Mouse (Mus musculus) retina, postnatal 7 days (tissue): ENCODE measurements at regions not wholly inside any gene's neighbourhood (a gene's known extent, or its start where the extent isn't known, plus 50 kb on each side); places are given as distances from the start of the nearest gene placed in this dataset.
A peak's percentile ranks its signal among the peaks of the same experiment; 100 is the strongest.

Source experiments
- DNase-seq: peaks from one replicate; pipeline ENCODE4 v3.0.0-alpha.2; 2012; ENCODE audit warnings: low read depth, low spot score

DNA sequence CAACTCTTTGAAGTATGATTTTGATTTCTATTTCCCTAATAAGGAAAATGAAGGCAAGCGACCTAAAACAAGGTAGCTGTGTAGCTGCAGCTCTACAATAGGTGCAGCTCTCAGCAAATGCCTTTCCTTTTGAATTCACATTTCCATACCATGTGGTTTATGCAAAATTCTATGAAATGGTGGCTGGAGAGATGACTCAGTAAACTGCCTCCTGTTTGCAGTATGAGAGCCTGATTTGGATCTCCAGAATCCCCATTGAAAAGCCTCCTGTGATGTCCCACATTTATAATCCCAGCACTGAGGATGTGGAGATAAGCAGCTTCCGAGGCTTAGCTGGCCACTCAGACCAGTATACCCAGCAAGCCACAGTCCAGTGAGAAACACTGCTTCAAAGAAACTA is 59.6 kb downstream of the Npy1r start:
- no peak for DNase-seq

DNA sequence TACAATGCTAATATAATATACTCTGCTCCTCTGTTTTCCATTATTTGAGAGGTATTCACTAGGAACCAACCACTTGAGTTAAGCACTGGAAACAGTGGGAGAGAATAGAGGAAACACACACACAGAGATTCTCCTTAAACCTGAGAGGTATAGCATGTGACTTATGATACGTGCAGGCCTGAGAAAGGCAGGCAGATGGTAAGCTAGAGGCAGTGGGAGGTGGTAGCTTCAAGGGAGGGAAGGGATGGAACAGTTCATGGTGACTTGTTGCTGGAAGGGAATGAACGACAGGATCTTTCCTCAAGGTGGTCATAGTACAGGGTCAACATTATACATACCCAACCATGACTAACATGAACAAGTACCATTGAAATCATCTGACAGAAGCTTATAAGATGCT is 60.8 kb downstream of the Npy1r start:
- DNase-seq: no peak

DNA sequence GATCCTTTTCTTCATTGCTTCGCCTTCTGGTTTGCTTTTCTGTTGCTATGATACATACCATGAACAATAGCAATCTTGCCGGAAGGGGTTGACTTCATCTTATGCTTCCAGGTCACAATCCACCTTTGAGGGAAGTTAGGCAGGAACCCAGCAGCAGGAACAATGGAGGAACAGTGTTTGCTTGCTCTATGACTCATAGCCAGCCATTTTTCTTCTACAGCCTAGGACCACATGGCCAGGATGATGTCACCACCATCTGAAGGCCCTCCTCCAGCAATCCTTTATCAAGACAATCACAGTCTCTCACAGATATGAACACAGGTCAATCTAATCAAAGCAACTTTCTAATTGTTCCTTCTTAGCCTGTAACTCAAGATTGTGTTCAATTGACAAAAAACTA is 61.5 kb downstream of the Npy1r start:
- DNase-seq: no peak

DNA sequence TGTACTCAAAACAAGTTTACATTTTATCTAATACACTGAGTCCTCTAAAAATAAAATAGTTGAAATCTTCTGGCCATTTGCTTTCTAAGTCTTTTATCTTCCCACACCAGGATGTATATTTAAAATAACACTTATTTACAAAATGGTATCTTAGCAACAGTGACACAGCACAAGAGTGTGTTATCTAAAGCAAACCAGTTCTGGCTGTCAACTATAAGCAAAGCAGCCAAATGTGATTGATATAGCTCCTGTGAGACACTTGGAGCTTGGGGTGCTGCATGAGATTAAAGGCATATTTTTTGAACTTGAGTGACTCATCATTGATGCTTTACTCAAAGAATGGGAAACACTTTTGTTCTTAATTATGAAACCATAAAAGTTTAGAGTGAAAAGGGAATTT is 62.7 kb downstream of the Npy1r start:
- no peak for DNase-seq

DNA sequence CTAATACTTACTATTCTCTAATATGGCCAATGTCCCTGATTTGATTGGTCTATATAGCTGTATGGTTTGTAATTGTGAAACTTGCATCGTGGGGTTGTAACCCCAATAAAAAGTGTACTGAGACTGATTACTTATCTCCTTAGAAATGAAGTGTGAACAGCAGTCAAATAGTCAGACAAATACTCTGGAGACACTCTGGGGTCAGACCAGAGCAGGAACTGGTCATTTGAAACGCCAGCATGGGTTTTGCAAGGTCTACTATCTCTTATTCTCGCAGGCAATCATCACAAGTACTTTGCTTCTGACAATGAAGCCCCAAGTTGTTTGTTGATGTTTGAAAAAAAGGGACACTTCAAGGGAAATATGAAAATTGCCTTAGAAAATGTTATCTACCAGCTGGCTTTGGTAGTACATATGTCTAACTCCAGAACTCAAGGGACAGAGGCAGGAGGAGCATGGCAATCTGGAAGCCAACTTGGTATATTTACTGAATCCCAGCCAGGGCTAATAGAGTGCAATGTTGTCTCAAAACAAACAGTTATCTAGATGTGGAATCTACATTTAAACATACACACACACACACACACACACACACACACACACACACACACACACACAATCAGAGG is 64.1 kb downstream of the Npy1r start:
- DNase-seq: no peak

DNA sequence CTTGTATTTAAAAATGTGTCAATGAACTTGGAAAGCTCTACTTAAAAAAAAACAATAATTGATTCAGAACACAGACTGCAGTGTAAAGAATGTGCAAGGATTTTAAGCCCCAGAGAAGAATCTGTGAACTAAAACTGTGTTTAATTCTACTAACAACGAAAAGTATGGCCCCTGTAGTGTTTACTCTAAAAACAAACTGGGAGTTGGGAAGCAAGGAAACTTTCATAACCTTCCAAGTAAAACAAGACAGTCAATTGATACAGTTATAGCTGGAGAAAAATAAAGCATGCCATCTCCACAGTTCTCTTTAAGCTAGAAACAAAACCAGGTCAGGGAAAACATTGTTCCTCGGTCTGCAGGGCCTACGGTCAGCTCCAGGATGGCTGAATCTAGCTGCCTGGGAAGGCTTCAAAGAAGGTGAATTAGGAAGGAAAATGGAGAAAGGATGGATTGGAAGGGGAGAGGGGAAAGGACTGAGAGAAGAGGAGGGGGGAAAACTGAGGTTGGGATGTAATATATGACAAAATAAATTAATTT is 68.1 kb downstream of the Npy1r start:
- DNase-seq: no peak

DNA sequence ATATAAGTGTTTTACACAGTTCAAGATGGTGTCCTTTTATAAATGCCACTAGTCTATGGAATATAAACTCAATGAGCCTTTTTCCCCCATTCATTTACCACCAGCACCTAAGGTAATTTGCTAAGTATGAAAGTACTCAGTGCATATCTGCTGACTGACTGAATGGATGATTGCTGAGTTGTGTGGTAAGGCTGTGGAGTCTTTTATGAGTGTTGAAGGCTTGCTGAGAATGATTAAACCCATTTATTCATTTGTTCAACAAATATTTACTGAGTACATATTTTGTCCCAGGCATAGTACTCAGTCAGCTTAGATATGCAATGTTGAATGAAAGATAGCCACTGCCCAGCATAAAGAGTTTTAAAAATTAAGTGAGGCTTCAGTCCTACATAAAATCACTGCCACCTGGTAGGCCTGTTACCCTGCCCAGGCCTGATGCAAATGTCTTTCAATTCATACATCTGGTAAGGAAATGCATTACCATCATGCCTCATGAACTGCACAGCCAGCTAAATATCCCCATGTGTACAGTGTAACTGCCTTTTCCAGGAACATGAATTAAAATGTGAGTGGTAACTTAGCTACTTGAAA is 71.5 kb downstream of the Npy1r start:
- DNase-seq: no peak

DNA sequence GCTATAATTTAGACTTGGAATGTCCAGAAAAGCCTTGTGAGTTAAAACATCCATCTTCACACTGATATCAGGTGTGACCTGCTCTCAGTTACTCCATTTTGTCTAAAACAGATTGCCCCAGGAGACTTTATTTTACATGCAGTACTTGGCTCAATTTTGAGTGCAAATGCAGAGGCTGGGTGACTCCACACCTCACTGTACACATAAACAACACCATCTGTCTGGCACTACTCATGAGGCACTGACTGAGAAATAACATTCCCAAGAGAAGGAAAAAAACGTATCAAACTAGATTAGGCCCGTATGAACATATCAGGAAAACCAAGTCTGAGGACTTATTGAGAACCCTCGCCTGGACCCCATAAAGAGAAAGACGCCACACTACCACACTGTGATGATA is 74.1 kb downstream of the Npy1r start:
- DNase-seq: no peak

DNA sequence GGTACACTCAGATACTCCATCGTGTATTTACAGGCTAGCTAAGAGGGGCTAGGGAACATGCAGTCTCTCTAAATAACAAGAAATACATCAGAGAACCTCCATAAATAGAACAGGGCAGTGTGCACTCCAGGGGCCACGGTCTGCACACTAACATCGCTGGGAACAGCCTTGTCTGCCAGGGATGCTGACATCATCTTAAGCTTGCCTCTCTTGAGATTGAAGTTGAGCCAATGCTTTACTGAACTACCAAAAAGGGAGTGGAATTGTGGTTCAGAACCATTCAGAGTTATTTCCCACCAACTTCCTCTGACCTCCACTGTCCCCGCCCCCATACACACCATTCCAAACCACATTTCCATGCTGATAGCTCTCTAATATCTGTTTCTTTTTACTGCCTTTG is 75.7 kb downstream of the Npy1r start:
- DNase-seq: no peak

DNA sequence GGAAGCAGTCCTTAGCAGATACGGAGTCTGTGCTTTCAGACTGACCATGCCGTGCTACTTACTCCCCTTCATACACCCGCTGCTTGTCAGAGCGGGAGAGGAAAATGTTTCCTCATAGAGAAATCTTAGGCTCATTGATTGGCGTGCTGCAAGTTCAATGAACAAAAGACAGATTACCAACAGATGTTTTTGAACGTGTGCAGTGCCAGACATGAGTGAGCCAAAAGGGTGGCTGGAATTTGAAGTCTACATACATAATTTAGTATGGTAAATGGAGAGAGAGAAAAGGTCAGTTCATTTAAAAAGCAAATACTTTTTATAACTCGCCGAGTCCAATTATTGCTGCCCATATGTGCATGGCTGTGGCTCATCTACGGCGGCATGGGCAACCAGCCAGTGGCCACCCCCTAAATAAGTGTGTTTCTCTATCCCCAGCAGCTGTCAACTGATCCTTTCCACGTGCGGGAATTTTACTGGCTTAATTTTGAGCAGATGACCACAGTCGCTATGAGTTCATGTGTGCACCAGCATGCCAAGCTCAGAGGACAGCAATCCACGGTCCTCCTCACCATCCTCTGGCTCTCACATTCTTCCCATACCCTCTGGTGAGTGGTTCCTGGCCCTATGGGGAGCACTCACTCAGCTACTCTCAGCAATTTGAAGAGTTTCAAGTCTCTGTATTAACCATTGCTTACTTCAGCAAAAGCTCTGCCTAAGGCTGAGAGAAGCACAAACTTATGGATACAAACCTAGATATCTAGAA is 80.3 kb downstream of the Npy1r start:
- peak; percentile 9 for DNase-seq

DNA sequence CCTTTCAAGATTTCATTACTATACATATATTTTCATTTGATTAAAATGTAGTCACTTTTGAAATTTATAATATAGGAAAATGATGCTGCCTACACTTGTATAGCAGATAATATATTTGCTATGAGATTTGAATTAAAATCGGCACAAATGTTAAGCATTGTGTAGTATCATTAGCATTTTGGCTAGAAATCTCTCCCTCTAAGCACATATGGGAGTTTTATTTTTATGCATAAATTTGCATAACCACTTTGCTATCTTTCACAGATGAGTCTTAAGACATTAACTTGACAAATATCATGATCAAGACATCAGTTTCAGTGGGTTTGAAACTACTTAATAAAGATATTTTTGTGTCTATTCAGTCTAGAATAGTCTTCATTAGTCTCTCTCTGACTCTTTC is 80.4 kb upstream of the Naf1 start:
- no peak for DNase-seq

DNA sequence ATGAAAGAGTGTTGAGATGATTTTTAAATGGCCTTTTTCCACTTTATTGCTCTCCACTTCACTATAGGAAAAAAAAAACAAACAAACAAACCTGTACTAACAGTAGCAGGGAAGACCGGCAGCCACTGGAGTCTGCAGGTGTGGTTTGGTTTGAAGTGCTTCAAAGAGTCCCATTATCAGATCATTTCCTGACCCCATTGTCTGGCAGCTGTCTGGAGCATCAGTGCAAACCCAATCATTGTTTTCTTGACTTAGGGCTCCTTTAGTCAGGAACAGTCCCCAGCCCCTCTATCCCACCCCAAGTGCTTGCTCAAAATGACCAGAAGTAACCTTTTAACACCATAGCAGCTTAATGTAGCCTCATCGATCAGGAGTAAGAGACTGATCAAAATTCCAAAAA is 77.4 kb upstream of the Naf1 start:
- no peak for DNase-seq

DNA sequence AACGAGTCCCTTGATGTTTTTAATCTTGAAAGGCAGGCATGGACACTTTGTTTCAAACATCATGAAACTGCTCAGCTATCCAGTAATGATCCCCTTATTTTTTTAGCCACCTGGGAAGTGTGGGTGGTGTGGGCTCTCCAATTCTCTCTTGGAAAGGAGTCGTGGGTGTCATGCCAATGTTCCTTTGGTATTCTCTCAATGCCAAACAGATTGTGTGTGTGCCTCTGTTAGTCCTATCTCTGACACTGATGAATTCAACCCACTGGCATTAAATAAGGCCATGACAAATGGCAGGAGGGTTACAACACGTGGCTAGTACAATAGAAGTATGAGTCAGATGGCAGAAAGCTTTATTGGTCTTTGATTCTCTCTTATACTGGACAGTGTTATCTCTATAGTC is 74.0 kb upstream of the Naf1 start:
- no peak for DNase-seq
